Mouse (Mus musculus) kidney, embryonic 15.5 days (tissue): ENCODE data around the gene Phf21a. TPM values are rescaled to one million over a fixed set of nuclear protein-coding genes. Genes with fewer than 3 reads are reported as not detected.

Experiments used
- ATAC-seq: fragments of 200-750 bp; cut with Nextera tagmentation; replicated peaks from 2 replicates; pipeline ENCODE4 v1.8.0; 2017; ENCODE audit warnings: moderate TSS enrichment; ENCODE audit not compliant: low FRiP score
- H3K27ac ChIP-seq: fragments of 300-500 bp; sonication (generic); 2 replicates; pipeline ENCODE4 v1.5.1; 2015; ENCODE audit warnings: mild to moderate bottlenecking, inconsistent platforms
- H3K27me3 ChIP-seq: fragments of 300-500 bp; sonication (generic); 2 replicates; pipeline ENCODE4 v1.6.1; 2015; ENCODE audit warnings: inconsistent platforms
- H3K36me3 ChIP-seq: fragments of 300-500 bp; sonication (generic); 2 replicates; pipeline ENCODE4 v1.6.1; 2015; ENCODE audit warnings: inconsistent platforms
- H3K4me1 ChIP-seq: fragments of 300-500 bp; sonication (generic); 2 replicates; pipeline ENCODE4 v1.6.1; 2015; ENCODE audit warnings: inconsistent platforms
- H3K4me2 ChIP-seq: fragments of 300-500 bp; sonication (generic); 2 replicates; pipeline ENCODE4 v1.6.1; 2015; ENCODE audit warnings: moderate library complexity, mild to moderate bottlenecking, inconsistent platforms
- H3K4me3 ChIP-seq: fragments of 300-500 bp; sonication (generic); replicated peaks from 2 replicates; pipeline ENCODE4 v1.5.1; 2015; ENCODE audit warnings: mild to moderate bottlenecking, inconsistent platforms
- H3K9ac ChIP-seq: fragments of 300-500 bp; sonication (generic); 2 replicates; pipeline ENCODE4 v1.6.1; 2015; ENCODE audit warnings: mild to moderate bottlenecking, inconsistent platforms
- H3K9me3 ChIP-seq: fragments of 300-500 bp; sonication (generic); replicated peaks from 2 replicates; pipeline ENCODE4 v1.6.1; 2016; ENCODE audit warnings: inconsistent platforms
- WGBS: fragments of 180-500 bp; shearing (Covaris S2); methylation state at CpG from one replicate; pipeline ENCODE4 v1.1.7; 2015; ENCODE audit warnings: mixed read lengths; 5-methylcytosine and 5-hydroxymethylcytosine counted together
- polyA plus RNA-seq: library from polyadenylated mRNA; unstranded; fragments of >200 nt; fragmentation: Nextera tagmentation; extraction: Ambion mirVana; gene quantifications from 2 replicates; pipeline ENCODE4 v1.2.1, GENCODE M21; 2015

The Phf21a gene
- polyA plus RNA-seq, 1 experiment from 2014 or later, result 32.3 TPM

GRCm38 (mm10) chr2:92328206-92328605, 235.3 kb downstream of the Phf21a start:
- Histone ChIP-seq H3K9ac (no peak overlapping the region), H3K9me3 (no peaks in the 10 kb centered on the region), H3K27me3 (no peaks in the 10 kb centered on the region), H3K27ac (no peak overlapping the region), H3K4me2 (no peak overlapping the region), H3K36me3 (peaks cover 86% of the 10 kb centered on the region), H3K4me1 (no peaks in the 10 kb centered on the region), H3K4me3 (no peak overlapping the region)
- ATAC-seq, result no peak
- WGBS, result 91% methylated on average over 8 of the region's 8 CpGs

GRCm38 (mm10) chr2:92330840-92331239, 237.9 kb downstream of the Phf21a start:
- H3K27ac ChIP-seq, result no peak overlapping the region
- 63% methylated on average over 2 of the region's 2 CpGs for WGBS
- no peak overlapping the region for H3K9ac ChIP-seq
- no peak for ATAC-seq
- H3K9me3 ChIP-seq, result no peaks in the 10 kb centered on the region
- no peak overlapping the region for H3K4me3 ChIP-seq
- H3K27me3 ChIP-seq, result no peaks in the 10 kb centered on the region
- no peak overlapping the region for H3K4me2 ChIP-seq
- H3K4me1 ChIP-seq, result no peaks in the 10 kb centered on the region
- peaks cover 91% of the 10 kb centered on the region for H3K36me3 ChIP-seq

- H3K36me3 ChIP-seq, result peaks cover 89% of the 10 kb centered on the region
- no peak overlapping the region for H3K4me3 ChIP-seq
- H3K27ac ChIP-seq, result no peak overlapping the region
- H3K4me1 ChIP-seq, result no peaks in the 10 kb centered on the region
- H3K4me2 ChIP-seq, result no peak overlapping the region
- no peak overlapping the region for H3K9ac ChIP-seq
- no peaks in the 10 kb centered on the region for H3K27me3 ChIP-seq
- no peak for ATAC-seq
- H3K9me3 ChIP-seq, result no peaks in the 10 kb centered on the region
- WGBS, result 83% methylated on average over 2 of the region's 2 CpGs
These were observed 238.5 kb downstream of the Phf21a start for GRCm38 (mm10) chr2:92331410-92331809.

- no peaks in the 10 kb centered on the region for H3K9me3 ChIP-seq
- no peak overlapping the region for H3K4me2 ChIP-seq
- no peaks in the 10 kb centered on the region for H3K27me3 ChIP-seq
- 88% methylated on average over 2 of the region's 2 CpGs for WGBS
- no peaks in the 10 kb centered on the region for H3K4me1 ChIP-seq
- no peak overlapping the region for H3K9ac ChIP-seq
- no peak overlapping the region for H3K27ac ChIP-seq
- H3K36me3 ChIP-seq, result peaks cover 88% of the 10 kb centered on the region
- ATAC-seq, result no peak
- no peak overlapping the region for H3K4me3 ChIP-seq
These were observed 239.0 kb downstream of the Phf21a start for GRCm38 (mm10) chr2:92331871-92332270.

- Histone ChIP-seq H3K4me3 (no peak overlapping the region), H3K36me3 (peaks cover 59% of the 10 kb centered on the region), H3K4me1 (no peaks in the 10 kb centered on the region), H3K9ac (no peak overlapping the region), H3K9me3 (no peaks in the 10 kb centered on the region), H3K27ac (no peak overlapping the region), H3K4me2 (no peak overlapping the region), H3K27me3 (no peaks in the 10 kb centered on the region)
- ATAC-seq, result no peak
These were observed 249.5 kb downstream of the Phf21a start for GRCm38 (mm10) chr2:92342418-92342817.

- Histone ChIP-seq H3K4me2 (no peak overlapping the region), H3K9me3 (no peaks in the 10 kb centered on the region), H3K4me1 (peaks cover 19% of the 10 kb centered on the region), H3K9ac (no peak overlapping the region), H3K27me3 (no peaks in the 10 kb centered on the region), H3K36me3 (peaks cover 71% of the 10 kb centered on the region), H3K4me3 (no peak overlapping the region), H3K27ac (no peak overlapping the region)
- ATAC-seq, result no peak
- 88% methylated on average over 2 of the region's 2 CpGs for WGBS
These were observed 254.3 kb downstream of the Phf21a start for GRCm38 (mm10) chr2:92347191-92347590.

GRCm38 (mm10) chr2:92349589-92350425, 256.9 kb downstream of the Phf21a start:
- no peak overlapping the region for H3K4me3 ChIP-seq
- peaks cover 73% of the 10 kb centered on the region for H3K36me3 ChIP-seq

GRCm38 (mm10) chr2:92350686-92351085, 257.8 kb downstream of the Phf21a start:
- peak overlapping the region; percentile 37 for H3K27ac ChIP-seq
- H3K4me3 ChIP-seq, result no peak overlapping the region
- H3K4me2 ChIP-seq, result no peak overlapping the region
- H3K4me1 ChIP-seq, result peaks cover 19% of the 10 kb centered on the region
- no peak for ATAC-seq
- H3K36me3 ChIP-seq, result peaks cover 69% of the 10 kb centered on the region
- H3K9ac ChIP-seq, result no peak overlapping the region
- H3K27me3 ChIP-seq, result no peaks in the 10 kb centered on the region
- H3K9me3 ChIP-seq, result no peaks in the 10 kb centered on the region
- WGBS, result 28% methylated on average over 5 of the region's 5 CpGs

More at GRCm38 (mm10) chr2:92349589-92350425, 256.9 kb downstream of the Phf21a start:
- H3K27ac ChIP-seq, result peak overlapping the region; percentile 37; the same call in 1 of the 2 replicates
- peak; percentile 49; the same call in 1 of the 2 replicates for ATAC-seq
- H3K9me3 ChIP-seq, result no peaks in the 10 kb centered on the region
- peaks cover 19% of the 10 kb centered on the region for H3K4me1 ChIP-seq
- H3K9ac ChIP-seq, result no peak overlapping the region
- no peaks in the 10 kb centered on the region for H3K27me3 ChIP-seq
- H3K4me2 ChIP-seq, result no peak overlapping the region
- WGBS, result 36% methylated on average over 6 of the region's 6 CpGs

- H3K9ac ChIP-seq, result no peak overlapping the region
- WGBS, result 78% methylated on average over 5 of the region's 5 CpGs
- peaks cover 19% of the 10 kb centered on the region for H3K4me1 ChIP-seq
- no peaks in the 10 kb centered on the region for H3K9me3 ChIP-seq
- H3K27ac ChIP-seq, result no peak overlapping the region
- ATAC-seq, result no peak
- no peak overlapping the region for H3K4me2 ChIP-seq
- peaks cover 73% of the 10 kb centered on the region for H3K36me3 ChIP-seq
- no peaks in the 10 kb centered on the region for H3K27me3 ChIP-seq
- no peak overlapping the region for H3K4me3 ChIP-seq
These were observed 260.5 kb downstream of the Phf21a start for GRCm38 (mm10) chr2:92353402-92353801.

- H3K4me2 ChIP-seq, result no peak overlapping the region
- peaks cover 18% of the 10 kb centered on the region for H3K4me1 ChIP-seq
- H3K4me3 ChIP-seq, result no peak overlapping the region
- peaks cover 73% of the 10 kb centered on the region for H3K36me3 ChIP-seq
- ATAC-seq, result no peak
- H3K9ac ChIP-seq, result no peak overlapping the region
- H3K27ac ChIP-seq, result no peak overlapping the region
- no peaks in the 10 kb centered on the region for H3K27me3 ChIP-seq
- WGBS, result 42% methylated on average over 6 of the region's 6 CpGs
- H3K9me3 ChIP-seq, result no peaks in the 10 kb centered on the region
These were observed 261.3 kb downstream of the Phf21a start for GRCm38 (mm10) chr2:92354224-92354623.

- Histone ChIP-seq H3K4me1 (peaks cover 12% of the 10 kb centered on the region), H3K27ac (no peak overlapping the region), H3K27me3 (no peaks in the 10 kb centered on the region), H3K9me3 (no peaks in the 10 kb centered on the region), H3K36me3 (peaks cover 81% of the 10 kb centered on the region), H3K9ac (no peak overlapping the region), H3K4me3 (no peak overlapping the region), H3K4me2 (no peak overlapping the region)
- WGBS, result 97% methylated on average over 2 of the region's 2 CpGs
- no peak for ATAC-seq
These were observed 266.4 kb downstream of the Phf21a start for GRCm38 (mm10) chr2:92359301-92359700.

- ATAC-seq, result peak; percentile 43
- 45% methylated on average over 25 of the region's 25 CpGs for WGBS
- H3K9ac ChIP-seq, result no peak overlapping the region
- no peak overlapping the region for H3K4me3 ChIP-seq
- H3K4me1 ChIP-seq, result peaks cover 12% of the 10 kb centered on the region
- peak overlapping the region; percentile 67 for H3K27ac ChIP-seq
- no peaks in the 10 kb centered on the region for H3K27me3 ChIP-seq
- no peaks in the 10 kb centered on the region for H3K9me3 ChIP-seq
- peaks cover 81% of the 10 kb centered on the region for H3K36me3 ChIP-seq
- peak overlapping the region; percentile 10; the same call in 1 of the 2 replicates for H3K4me2 ChIP-seq
These were observed 267.4 kb downstream of the Phf21a start for GRCm38 (mm10) chr2:92360186-92360823.
